Mouse (Mus musculus) liver, postnatal 0 days (tissue): Measurements from ENCODE around the gene Hba-a1.

Experiments used
- CTCF ChIP-seq: sonication (generic); IDR thresholded peaks from 2 replicates; pipeline ENCODE4 v1.5.1; 2016; ENCODE audit warnings: antibody characterized with exemption, low read depth
- EP300 ChIP-seq: IDR thresholded peaks from 2 replicates; pipeline ENCODE4 v1.6.1; 2016; ENCODE audit warnings: antibody characterized with exemption, low read depth, mild to moderate bottlenecking

DNA sequence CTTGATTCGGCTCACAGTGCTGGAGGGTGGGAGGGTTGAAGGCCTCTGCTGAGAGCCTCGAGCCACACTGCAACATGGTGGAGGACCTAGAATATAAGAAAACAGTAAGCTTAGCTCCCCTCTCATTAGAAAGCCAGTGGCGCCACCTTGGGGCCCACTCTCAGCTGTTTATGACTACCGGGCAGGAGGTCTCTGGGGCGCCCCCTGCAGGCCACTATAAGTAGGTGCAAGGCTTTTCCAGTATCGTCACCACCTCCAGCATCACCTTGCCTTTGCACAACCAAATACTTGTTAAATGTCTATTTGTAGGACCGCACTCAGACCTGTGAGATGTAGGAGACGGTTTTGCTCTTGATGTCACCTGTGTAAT lies 37.9 kb downstream of the Hba-a1 start:
- TF ChIP-seq CTCF (peak; percentile 99), EP300 (no peak)
